Mouse (Mus musculus) limb, embryonic 14.5 days (tissue): ENCODE measurements around the gene Mfap3. TPM values are rescaled to one million over a fixed set of nuclear protein-coding genes. Genes with fewer than 3 reads are reported as not detected.

Experiments used
- ATAC-seq: fragments of 200-750 bp; cut with Nextera tagmentation; 2 replicates; pipeline ENCODE4 v1.8.0; 2017; ENCODE audit warnings: low read depth, moderate number of reproducible peaks, moderate TSS enrichment; ENCODE audit not compliant: low FRiP score
- DNase-seq: peaks from one replicate; pipeline ENCODE4 v3.0.0-alpha.2; 2015; ENCODE audit warnings: low spot score
- H3K27ac ChIP-seq: fragments of 300-500 bp; sonication (generic); replicated peaks from 2 replicates; pipeline ENCODE4 v1.5.1; 2014; ENCODE audit warnings: low read depth, mild to moderate bottlenecking, low read length, moderate library complexity, mixed read lengths
- H3K27me3 ChIP-seq: fragments of 300-500 bp; sonication (generic); 2 replicates; pipeline ENCODE4 v1.6.1; 2014; ENCODE audit warnings: low read length, mixed read lengths; ENCODE audit not compliant: control insufficient read depth, insufficient read depth
- H3K36me3 ChIP-seq: fragments of 300-500 bp; sonication (generic); 2 replicates; pipeline ENCODE4 v1.6.1; 2014; ENCODE audit warnings: mild to moderate bottlenecking, low read length, moderate library complexity, mixed read lengths; ENCODE audit not compliant: control insufficient read depth, insufficient read depth
- H3K4me1 ChIP-seq: fragments of 300-500 bp; sonication (generic); 2 replicates; pipeline ENCODE4 v1.6.1; 2014; ENCODE audit warnings: antibody characterized with exemption, low read length, mixed read lengths; ENCODE audit not compliant: control insufficient read depth, insufficient read depth
- H3K4me2 ChIP-seq: fragments of 300-500 bp; sonication (generic); replicated peaks from 2 replicates; pipeline ENCODE4 v1.6.1; 2014; ENCODE audit warnings: low read depth, mild to moderate bottlenecking, low read length, moderate library complexity; ENCODE audit not compliant: severe bottlenecking
- H3K4me3 ChIP-seq: fragments of 300-500 bp; sonication (generic); replicated peaks from 2 replicates; pipeline ENCODE4 v1.5.1; 2014; ENCODE audit warnings: low read length
- H3K9ac ChIP-seq: fragments of 300-500 bp; sonication (generic); 2 replicates; pipeline ENCODE4 v1.6.1; 2014; ENCODE audit warnings: mild to moderate bottlenecking, low read depth, low read length, moderate library complexity; ENCODE audit not compliant: severe bottlenecking
- H3K9me3 ChIP-seq: fragments of 300-500 bp; sonication (generic); 2 replicates; pipeline ENCODE4 v1.6.1; 2016; ENCODE audit warnings: low read length; ENCODE audit not compliant: control insufficient read depth
- POLR2A ChIP-seq: fragments of 200-500 bp; IDR thresholded peaks from 2 replicates; pipeline ENCODE4 v1.8.0; 2012; ENCODE audit warnings: inconsistent platforms, mild to moderate bottlenecking, moderate library complexity, borderline replicate concordance; ENCODE audit not compliant: insufficient read depth, insufficient read length; ENCODE audit errors: extremely low read depth
- WGBS: fragments of 180-500 bp; shearing (Covaris S2); extraction: QIAGEN DNeasy Blood & Tissue Kit; methylation state at CpG from one replicate; pipeline ENCODE4 v1.1.7; 2014; 5-methylcytosine and 5-hydroxymethylcytosine counted together
- polyA plus RNA-seq, 2 experiments: library from polyadenylated mRNA; depleted of rRNA in 1 of 2; stranded (reverse) in 1 of 2; unstranded in 1 of 2; fragments of >200 nt; fragmentation: Nextera tagmentation in 1 of 2; extraction: Ambion mirVana in 1 of 2; gene quantifications; 2 replicates each; pipeline versions ENCODE4 v1.2.1 to v1.2.3; 2012 to 2014

The Mfap3 gene
- polyA plus RNA-seq, 2 experiments, result 26.0 to 46.5 TPM

DNA sequence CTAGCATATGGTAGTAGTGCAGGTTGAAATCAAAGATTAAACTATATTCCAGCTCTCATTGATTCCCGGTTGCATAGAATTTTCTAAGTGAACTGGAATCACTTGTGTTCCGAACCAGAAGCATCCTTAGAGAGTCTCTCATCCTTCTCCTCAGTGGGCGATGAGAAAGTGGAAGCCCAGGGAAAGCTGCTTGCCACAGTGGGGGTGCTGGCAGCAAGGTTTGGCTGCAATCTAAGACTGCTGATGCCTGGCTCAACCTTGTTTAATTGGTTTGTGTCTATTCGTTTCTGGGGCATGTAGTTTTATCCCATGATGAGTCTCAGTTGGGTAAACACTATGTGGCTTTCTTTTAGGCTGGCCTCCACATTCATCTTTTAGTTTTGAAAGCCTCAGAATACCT, 9.0 kb downstream of the Mfap3 start:
- Histone ChIP-seq H3K36me3 (peaks cover 43% of the 10 kb centered on the region), H3K9ac (no peak overlapping the region), H3K4me2 (no peak overlapping the region), H3K27me3 (no peaks in the 10 kb centered on the region), H3K4me1 (no peaks in the 10 kb centered on the region), H3K27ac (no peak overlapping the region), H3K4me3 (no peak overlapping the region), H3K9me3 (no peaks in the 10 kb centered on the region)
- DNase-seq (no peak), ATAC-seq (no peak)
- 72% methylated on average over 4 of the region's 4 CpGs for WGBS
- TF ChIP-seq POLR2A, result no peak

DNA sequence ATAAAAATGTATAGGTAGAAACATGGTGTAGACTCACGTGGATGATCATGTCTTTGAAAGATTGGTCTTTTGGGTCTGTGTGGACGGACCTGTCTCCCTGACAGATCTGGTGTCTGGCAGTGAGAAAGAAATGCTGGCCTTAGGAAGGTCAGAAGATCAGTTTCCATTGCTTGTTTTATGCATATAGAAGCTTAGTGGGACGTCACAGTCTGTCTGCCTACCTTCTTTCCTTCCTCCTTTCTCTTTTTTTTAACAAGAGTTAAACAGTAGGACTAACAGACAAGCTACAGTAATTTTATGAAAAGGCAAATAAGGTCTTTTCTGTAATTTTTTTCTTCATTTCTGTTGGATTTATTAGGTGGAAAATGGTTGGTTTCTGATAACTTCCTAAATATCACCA, 10.6 kb downstream of the Mfap3 start:
- DNase-seq (no peak), ATAC-seq (no peak)
- H3K27ac ChIP-seq, result no peak overlapping the region
- no peaks in the 10 kb centered on the region for H3K4me1 ChIP-seq
- no peak for TF ChIP-seq POLR2A
- no peaks in the 10 kb centered on the region for H3K9me3 ChIP-seq
- no peak overlapping the region for H3K9ac ChIP-seq
- 83% methylated on average over 3 of the region's 3 CpGs for WGBS
- H3K36me3 ChIP-seq, result peaks cover 49% of the 10 kb centered on the region
- no peak overlapping the region for H3K4me2 ChIP-seq
- H3K4me3 ChIP-seq, result no peak overlapping the region
- H3K27me3 ChIP-seq, result no peaks in the 10 kb centered on the region

DNA sequence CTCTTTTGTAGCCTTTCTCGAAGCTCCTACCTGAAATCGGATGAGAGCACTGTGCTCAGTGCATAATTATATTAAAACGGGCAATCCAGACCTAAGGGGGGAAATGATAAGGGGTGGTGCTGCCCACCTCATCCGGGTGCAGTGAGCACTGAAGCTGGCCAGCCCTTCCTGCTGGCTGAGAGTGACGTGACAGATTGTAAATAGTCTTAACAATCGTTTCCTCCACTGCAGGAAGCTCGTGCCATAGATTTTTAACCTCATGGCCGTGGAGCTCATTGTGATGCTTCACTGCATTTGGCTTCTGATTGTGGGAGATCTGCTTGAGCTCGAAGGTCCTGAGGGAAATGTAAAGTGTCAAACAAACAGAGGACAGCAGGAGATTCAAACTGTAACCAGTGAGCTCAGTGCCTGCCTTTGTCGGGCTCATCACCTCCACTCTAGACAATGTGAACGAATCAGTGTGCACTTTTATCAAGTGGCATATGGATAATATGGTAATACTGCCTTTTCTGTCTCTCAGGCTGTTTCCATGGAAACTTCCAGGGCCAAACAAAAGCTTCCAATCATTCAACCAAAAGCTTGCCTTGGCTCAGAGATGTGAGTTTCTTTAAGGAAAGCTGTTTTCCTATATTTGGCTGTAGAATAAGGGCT, 13.0 kb downstream of the Mfap3 start:
- Histone ChIP-seq H3K4me1 (no peaks in the 10 kb centered on the region), H3K27me3 (no peaks in the 10 kb centered on the region), H3K4me2 (no peak overlapping the region), H3K27ac (no peak overlapping the region), H3K9me3 (no peaks in the 10 kb centered on the region), H3K4me3 (no peak overlapping the region), H3K9ac (no peak overlapping the region), H3K36me3 (peaks cover 49% of the 10 kb centered on the region)
- 70% methylated on average over 11 of the region's 11 CpGs for WGBS
- TF ChIP-seq POLR2A, result no peak
- DNase-seq (no peak), ATAC-seq (no peak)

DNA sequence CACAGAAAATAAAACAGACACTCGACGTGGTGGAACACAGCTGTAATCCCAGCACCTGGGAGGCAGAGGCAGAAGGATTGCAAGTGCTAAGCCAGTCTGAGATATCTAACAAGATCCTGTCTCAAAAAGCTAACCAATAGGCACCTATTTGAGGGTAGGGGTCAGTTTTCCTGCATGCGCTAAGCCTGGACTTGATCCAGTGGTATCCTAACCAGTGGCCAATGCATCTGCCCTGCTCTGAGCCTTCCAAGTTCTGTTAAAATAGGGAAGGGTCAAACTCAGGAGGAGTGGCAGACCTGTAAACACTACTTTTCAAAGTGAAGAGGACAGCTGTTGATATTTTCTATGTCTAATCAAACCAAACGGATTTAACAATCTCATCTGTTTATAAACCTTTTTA, 13.8 kb downstream of the Mfap3 start:
- no peak overlapping the region for H3K9ac ChIP-seq
- no peaks in the 10 kb centered on the region for H3K4me1 ChIP-seq
- 90% methylated on average over 4 of the region's 4 CpGs for WGBS
- H3K4me3 ChIP-seq, result no peak overlapping the region
- no peaks in the 10 kb centered on the region for H3K9me3 ChIP-seq
- H3K27ac ChIP-seq, result no peak overlapping the region
- H3K36me3 ChIP-seq, result peaks cover 49% of the 10 kb centered on the region
- no peaks in the 10 kb centered on the region for H3K27me3 ChIP-seq
- DNase-seq (no peak), ATAC-seq (no peak)
- no peak overlapping the region for H3K4me2 ChIP-seq
- TF ChIP-seq POLR2A, result no peak

DNA sequence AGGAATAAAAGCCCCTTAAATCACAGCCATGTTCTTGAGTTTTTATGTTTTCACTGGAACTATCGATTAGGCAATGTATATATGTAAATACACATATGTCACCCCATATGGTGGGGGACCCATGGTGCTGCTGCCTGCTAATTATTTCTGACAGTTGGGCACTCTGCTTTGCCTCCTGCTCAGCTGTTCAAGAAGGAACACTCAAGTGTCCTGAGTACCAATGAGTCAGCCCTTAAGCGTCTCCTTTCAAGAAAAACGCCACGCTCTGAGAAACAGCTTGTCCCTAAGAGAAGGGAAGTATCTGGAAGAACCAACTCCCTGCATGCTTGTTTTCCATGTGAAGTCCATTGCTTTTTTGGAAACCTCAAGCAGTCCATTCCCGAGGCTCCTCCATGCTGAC, 17.4 kb downstream of the Mfap3 start:
- Histone ChIP-seq H3K4me3 (no peak overlapping the region), H3K36me3 (peaks cover 21% of the 10 kb centered on the region), H3K27ac (no peak overlapping the region), H3K27me3 (no peaks in the 10 kb centered on the region), H3K9ac (no peak overlapping the region), H3K4me2 (no peak overlapping the region), H3K9me3 (no peaks in the 10 kb centered on the region), H3K4me1 (no peaks in the 10 kb centered on the region)
- 95% methylated on average over 5 of the region's 5 CpGs for WGBS
- TF ChIP-seq POLR2A, result no peak
- DNase-seq (no peak), ATAC-seq (no peak)

DNA sequence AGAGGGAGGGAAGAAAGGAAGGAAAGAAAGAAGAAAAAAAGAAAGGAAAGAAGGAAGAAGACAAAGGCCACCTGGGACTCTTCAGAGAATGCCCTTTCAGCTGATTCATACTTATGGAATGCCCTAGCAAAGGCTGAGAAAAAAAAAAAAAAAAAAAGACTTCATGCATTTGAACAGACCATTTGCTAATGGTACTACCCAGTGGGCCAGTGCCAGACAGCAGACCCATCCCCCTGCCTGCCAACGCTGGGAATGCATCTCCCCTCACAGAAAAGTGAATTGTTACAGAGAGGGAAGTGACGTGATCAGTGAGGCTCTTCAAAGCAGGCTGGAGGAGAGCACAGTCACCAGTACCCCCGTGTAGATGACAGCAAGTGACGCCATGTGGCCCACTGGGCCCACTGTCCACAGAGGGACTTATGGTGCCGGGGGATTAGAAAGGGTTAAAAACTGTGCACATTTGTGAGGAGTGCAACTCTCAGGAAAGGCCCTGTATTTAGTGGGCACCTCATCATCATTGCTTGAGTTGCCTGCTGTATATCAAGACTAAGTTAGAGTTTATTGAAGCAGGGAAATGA, 21.5 kb downstream of the Mfap3 start:
- no peak for TF ChIP-seq POLR2A
- Histone ChIP-seq H3K4me3 (no peak overlapping the region), H3K27me3 (no peaks in the 10 kb centered on the region), H3K9ac (no peak overlapping the region), H3K36me3 (no peaks in the 10 kb centered on the region), H3K27ac (no peak overlapping the region), H3K9me3 (no peaks in the 10 kb centered on the region), H3K4me1 (no peaks in the 10 kb centered on the region), H3K4me2 (no peak overlapping the region)
- DNase-seq (no peak), ATAC-seq (no peak)
- WGBS, result 76% methylated on average over 5 of the region's 5 CpGs
